Comparison of ENCODE assay signal across 15 mouse cellular contexts in genomic region chr5:63503056-63503845, GRCm38 (mm10).
DNase-seq lines count a peak whose midpoint lies in the region.
"Had no signal": no experiment of that assay in that cellular context is flagged by ENCODE, and none has a peak within 500 bp of the region (broad histone marks: within the 10 kb centered on the region; RNA-seq: fewer than 3 reads in every experiment).

No protein-coding gene starts in this region.

- peak; percentile 11 to 12 for DNase-seq in layer of hippocampus, adult 8-10 months (ENCODE audit: low spot score in 2 of 2)
- no peak for DNase-seq in layer of hippocampus, adult 9-10 months (ENCODE audit: low spot score)
- peak; percentile 10 to 33 for DNase-seq in frontal cortex, postnatal 14 days (ENCODE audit: low spot score in 2 of 2)
- DNase-seq in left cerebral cortex, postnatal 25 days (ENCODE audit: low spot score in 2 of 2), result peak; percentile 51 to 92
- peak; percentile 78 for DNase-seq in telencephalon, adult 2 months (ENCODE audit: low read depth, low spot score)
- no peak for DNase-seq in MN1 (ENCODE audit: low spot score)
- DNase-seq in adrenal gland, postnatal 36 days, result no peak
- DNase-seq: adrenal gland, adult 2 months; cerebellum, adult 9-11 months; gastrocnemius, postnatal 14 days; heart, adult 2 months; kidney, adult 8-10 months; kidney, postnatal 14 days; spleen, adult 18-20 months; thymus, postnatal 36 days had no signal

- intact Hi-C loops in left cerebral cortex, postnatal 25 days (cut with DNase I), result loop anchor here (1.0 to 10.0 kb wide), 5 partner anchors 150 to 561 kb away; no protein-coding TSS in a partner anchor

Comparison
In these comparisons a context has a peak if more than half of its experiments do, and no peak if none do; other contexts are left out.
1. DNase-seq: peak in layer of hippocampus, adult 8-10 months (2 of 2), frontal cortex, postnatal 14 days (2 of 2), left cerebral cortex, postnatal 25 days (2 of 2) and telencephalon, adult 2 months (single experiment); none in layer of hippocampus, adult 9-10 months (single experiment), MN1 (single experiment) and adrenal gland, postnatal 36 days (0 of 2).